Comparison of ENCODE assay signal across 40 mouse cellular contexts in the genomic region with DNA sequence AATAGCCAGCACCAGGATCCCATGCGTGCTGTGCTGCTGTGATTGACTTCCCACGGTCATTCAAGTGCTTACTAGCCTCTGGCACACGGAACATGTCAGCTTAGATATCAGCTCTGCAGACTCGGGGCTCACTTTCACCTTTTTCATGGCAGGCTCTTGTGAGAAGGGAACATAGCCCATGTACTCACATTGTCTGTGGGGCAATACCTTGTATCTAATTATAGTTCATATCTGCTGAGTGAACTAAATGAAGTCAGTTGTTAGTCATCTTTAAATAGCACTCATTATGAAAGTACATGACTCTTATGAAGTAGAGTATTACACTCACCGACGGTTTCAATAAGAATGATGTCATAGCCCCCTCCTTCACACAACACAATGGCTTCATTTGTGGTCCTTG. TPM values are rescaled to one million over a fixed set of nuclear protein-coding genes. Genes with fewer than 3 reads are reported as not detected.
DNase-seq lines count a peak whose midpoint lies in the region; ATAC-seq lines count a peak whose summit lies in the region.
"Had no signal": no experiment of that assay in that cellular context is flagged by ENCODE, and none has a peak within 500 bp of the region (broad histone marks: within the 10 kb centered on the region; RNA-seq: fewer than 3 reads in every experiment).

No protein-coding gene starts in this region.

- no peaks in the 10 kb centered on the region for H3K27me3 ChIP-seq in heart, embryonic 10.5 days (ENCODE audit: insufficient read depth, poor library complexity, severe bottlenecking)
- H3K27me3 ChIP-seq in heart, embryonic 14.5 days (ENCODE audit: control insufficient read depth, insufficient read depth, low read length): no peaks in the 10 kb centered on the region
- H3K27me3 ChIP-seq: embryonic facial prominence, embryonic 13.5 days; hindbrain, embryonic 13.5 days; kidney, embryonic 15.5 days; limb, embryonic 13.5 days; Patski; stomach, embryonic 15.5 days had no signal

- WGBS in heart, embryonic 10.5 days: 79% methylated on average over 6 of the region's 6 CpGs
- 35% methylated on average over 6 of the region's 6 CpGs for WGBS in heart, embryonic 14.5 days

- no peak overlapping the region for H3K27ac ChIP-seq in heart, embryonic 10.5 days
- peak overlapping the region; percentile 49 to 62 for H3K27ac ChIP-seq in heart, embryonic 14.5 days (replicated peaks in 1 of 2; ENCODE audit: control insufficient read depth in 1 of 2, insufficient read depth in 1 of 2, low read depth in 2 of 2, low read length in 2 of 2)
- H3K27ac ChIP-seq: embryonic facial prominence, embryonic 13.5 days; forebrain, embryonic 10.5 days; hindbrain, embryonic 13.5 days; kidney, embryonic 15.5 days; limb, embryonic 13.5 days; macrophage; stomach, embryonic 15.5 days had no signal

- no peak overlapping the region for H3K9ac ChIP-seq in heart, embryonic 14.5 days (ENCODE audit: low read length)
- H3K9ac ChIP-seq: embryonic facial prominence, embryonic 13.5 days; hindbrain, embryonic 13.5 days; kidney, embryonic 15.5 days; limb, embryonic 13.5 days; stomach, embryonic 15.5 days had no signal

- intact Hi-C loops in gastrocnemius, postnatal 36 days (cut with DNase I): no loop called here

- no peaks in the 10 kb centered on the region for H3K9me3 ChIP-seq in heart, embryonic 10.5 days
- H3K9me3 ChIP-seq in heart, embryonic 14.5 days (ENCODE audit: control insufficient read depth, low read length): no peaks in the 10 kb centered on the region
- H3K9me3 ChIP-seq: embryonic facial prominence, embryonic 13.5 days; forebrain, embryonic 10.5 days; G1E; hindbrain, embryonic 13.5 days; kidney, embryonic 15.5 days; limb, embryonic 13.5 days; stomach, embryonic 15.5 days had no signal

- ATAC-seq in heart, embryonic 14.5 days (ENCODE audit: insufficient number of reproducible peaks, insufficient read depth, low FRiP score, low read depth): peak; percentile 47
- ATAC-seq: forebrain, embryonic 16.5 days; Patski had no signal

- no peak overlapping the region for H3K4me3 ChIP-seq in heart, embryonic 10.5 days
- no peak overlapping the region for H3K4me3 ChIP-seq in heart, embryonic 14.5 days (ENCODE audit: control insufficient read depth in 1 of 2, insufficient read depth in 1 of 2, low read depth in 1 of 2, low read length in 2 of 2)
- H3K4me3 ChIP-seq: embryonic facial prominence, embryonic 13.5 days; forebrain, embryonic 10.5 days; hindbrain, embryonic 13.5 days; kidney, embryonic 15.5 days; limb, embryonic 13.5 days; stomach, embryonic 15.5 days had no signal

- peaks cover 38% of the 10 kb centered on the region; the same call in 1 of the 2 replicates for H3K36me3 ChIP-seq in heart, embryonic 10.5 days
- peaks cover 56% of the 10 kb centered on the region for H3K36me3 ChIP-seq in heart, embryonic 14.5 days (ENCODE audit: control insufficient read depth, insufficient read depth, low read length)

- 0 out of 2 replicates have a peak overlapping the region, but pooled peaks have one; percentile 19 for H3K4me2 ChIP-seq in heart, embryonic 14.5 days (ENCODE audit: low read length)
- H3K4me2 ChIP-seq: embryonic facial prominence, embryonic 13.5 days; hindbrain, embryonic 13.5 days; kidney, embryonic 15.5 days; limb, embryonic 13.5 days; liver, embryonic 11.5 days; stomach, embryonic 15.5 days had no signal

- peak; percentile 9 for DNase-seq in gastrocnemius, adult 18-20 months (ENCODE audit: low spot score)
- no peak for DNase-seq in gastrocnemius, postnatal 36 days
- DNase-seq in heart, adult 8-10 months (ENCODE audit: low spot score): peak; percentile 30
- no peak for DNase-seq in heart, embryonic 10.5 days (ENCODE audit: low spot score)
- peak; percentile 8 for DNase-seq in heart, postnatal 4 days
- no peak for DNase-seq in thymus, postnatal 36 days
- DNase-seq in testis, postnatal 14 days (ENCODE audit: low spot score): no peak
- DNase-seq: adrenal gland, postnatal 25 days; cerebellum, adult 11-12 months; cerebellum, adult 9-11 months; embryo, embryonic 11 days; gastrocnemius, postnatal 10 days; kidney, adult 18-20 months; kidney, postnatal 36 days; midbrain, embryonic 14.5 days; retina, postnatal 1 day; right cerebral cortex, postnatal 14 days; thymus, postnatal 14 days had no signal

- peaks cover 4% of the 10 kb centered on the region; the same call in 1 of the 2 replicates for H3K4me1 ChIP-seq in heart, embryonic 10.5 days
- H3K4me1 ChIP-seq in heart, embryonic 14.5 days (ENCODE audit: control insufficient read depth in 2 of 2, insufficient read depth in 2 of 2, low read length in 2 of 2): peaks cover 10 to 15% of the 10 kb centered on the region in 2 experiments
- H3K4me1 ChIP-seq: embryonic facial prominence, embryonic 13.5 days; forebrain, embryonic 10.5 days; hindbrain, embryonic 13.5 days; kidney, embryonic 15.5 days; stomach, embryonic 15.5 days had no signal

RNA-seq across cellular contexts. Expression of a gene that starts 21.0 kb away (rescaled TPM):
- 10 to 100 TPM; 17.3 to 19.3 TPM for total RNA-seq in gastrocnemius, adult 18-20 months (2021)
- total RNA-seq in gastrocnemius, postnatal 36 days (2021): 10 to 100 TPM; 17.7 to 18.9 TPM
- 10 to 100 TPM; 41.6 to 49.0 (median 46.5) TPM for total RNA-seq in heart, adult 8-10 months (2022)
- polyA plus RNA-seq in heart, embryonic 10.5 days (2016; fragmentation: Nextera tagmentation; extraction: Ambion mirVana): 9.5 and 9.9 TPM in 2 replicates
- 13.6 and 15.0 TPM in 2 replicates for polyA plus RNA-seq in heart, embryonic 14.5 days (2014; fragmentation: Nextera tagmentation; extraction: Ambion mirVana)
- 10 to 100 TPM; 19.0 to 20.1 TPM for total RNA-seq in heart, postnatal 4 days (2021)

RNA-seq across cellular contexts. Expression of a gene that starts 25.4 kb away (rescaled TPM):
- not detected for total RNA-seq in gastrocnemius, adult 18-20 months (2021)
- not detected for total RNA-seq in gastrocnemius, postnatal 36 days (2021)
- not detected for total RNA-seq in heart, adult 8-10 months (2022)
- not detected in 2 replicates for polyA plus RNA-seq in heart, embryonic 10.5 days (2016; fragmentation: Nextera tagmentation; extraction: Ambion mirVana)
- polyA plus RNA-seq in heart, embryonic 14.5 days (2014; fragmentation: Nextera tagmentation; extraction: Ambion mirVana): not detected in 2 replicates
- not detected for total RNA-seq in heart, postnatal 4 days (2021)
- total RNA-seq: adrenal gland, postnatal 25 days; G1E; gastrocnemius, postnatal 10 days; heart, postnatal 14 days; layer of hippocampus, adult 8-10 months; layer of hippocampus, postnatal 25 days; left cerebral cortex, adult 8-10 months; left cerebral cortex, postnatal 36 days; monocyte, adult 5-6 weeks had no signal
- polyA plus RNA-seq: C2C12; embryonic facial prominence, embryonic 13.5 days; forebrain, embryonic 10.5 days; forebrain, embryonic 16.5 days; G1E; hindbrain, embryonic 13.5 days; kidney, embryonic 15.5 days; liver, embryonic 11.5 days; liver, embryonic 16.5 days; lung, embryonic 16.5 days; macrophage; midbrain, embryonic 14.5 days; neural tube, embryonic 14.5 days; stomach, embryonic 15.5 days had no signal

Comparison
In these comparisons a context has a peak if more than half of its experiments do, and no peak if none do; other contexts are left out.
1. DNase-seq: peak in gastrocnemius, adult 18-20 months (single experiment), heart, adult 8-10 months (single experiment) and heart, postnatal 4 days (single experiment); none in gastrocnemius, postnatal 36 days (0 of 2), heart, embryonic 10.5 days (single experiment), thymus, postnatal 36 days (0 of 2) and testis, postnatal 14 days (single experiment).